Mouse (Mus musculus): Measurements from ENCODE around the gene A530084C06Rik. TPM values are rescaled to one million over a fixed set of nuclear protein-coding genes. Genes with fewer than 3 reads are reported as not detected.

The A530084C06Rik gene
- polyA plus RNA-seq, 1 experiment = not detected

GRCm38 (mm10) chr13:31572806-31573508 lies 13.8 kb upstream of the A530084C06Rik start:
- H3K4me3 ChIP-seq (ENCODE audit: insufficient read depth, low read length) = no peak overlapping the region
- 0 out of 2 replicates have a peak, but pooled peaks cover 1% of the 10 kb centered on the region for H3K4me1 ChIP-seq (ENCODE audit: control insufficient read depth, insufficient read depth, low read length)
- no peak for TF ChIP-seq POLR2A (IDR thresholded peaks at IDR 0.05; ENCODE audit: low read depth, low read length)
- no peak for TF ChIP-seq CTCF (IDR thresholded peaks at IDR 0.05; ENCODE audit: borderline replicate concordance, insufficient read depth, low read length)
- no peak overlapping the region for H3K27ac ChIP-seq (ENCODE audit: insufficient read depth, low read length)

- TF ChIP-seq POLR2A (IDR thresholded peaks at IDR 0.05; ENCODE audit: low read depth, low read length) (no peak), CTCF (IDR thresholded peaks at IDR 0.05; ENCODE audit: borderline replicate concordance, insufficient read depth, low read length) (no peak)
- Histone ChIP-seq H3K27ac (ENCODE audit: insufficient read depth, low read length) (no peak overlapping the region), H3K4me3 (ENCODE audit: insufficient read depth, low read length) (no peak overlapping the region), H3K4me1 (ENCODE audit: control insufficient read depth, insufficient read depth, low read length) (peaks cover 9% of the 10 kb centered on the region; the same call in 1 of the 2 replicates)
Observed at GRCm38 (mm10) chr13:31567617-31568294, 8.6 kb upstream of the A530084C06Rik start.

GRCm38 (mm10) chr13:31567099-31567498 lies 8.0 kb upstream of the A530084C06Rik start:
- no peak overlapping the region for H3K27ac ChIP-seq (ENCODE audit: insufficient read depth, low read length)
- TF ChIP-seq POLR2A (IDR thresholded peaks at IDR 0.05; ENCODE audit: low read depth, low read length) = no peak
- no peak for TF ChIP-seq CTCF (IDR thresholded peaks at IDR 0.05; ENCODE audit: borderline replicate concordance, insufficient read depth, low read length)
- H3K4me1 ChIP-seq (ENCODE audit: control insufficient read depth, insufficient read depth, low read length) = peaks cover 9% of the 10 kb centered on the region; the same call in 1 of the 2 replicates
- H3K4me3 ChIP-seq (ENCODE audit: insufficient read depth, low read length) = no peak overlapping the region

- no peak overlapping the region for H3K4me3 ChIP-seq (ENCODE audit: insufficient read depth, low read length)
Observed at GRCm38 (mm10) chr13:31564394-31564793, 5.3 kb upstream of the A530084C06Rik start.

GRCm38 (mm10) chr13:31559419-31560144 lies 449 bp upstream of the A530084C06Rik start:
- Histone ChIP-seq H3K4me1 (ENCODE audit: control insufficient read depth, insufficient read depth, low read length) (no peaks in the 10 kb centered on the region), H3K27ac (ENCODE audit: insufficient read depth, low read length) (no peak overlapping the region), H3K4me3 (ENCODE audit: insufficient read depth, low read length) (peak overlapping the region; percentile 30)
- no peak for TF ChIP-seq POLR2A (IDR thresholded peaks at IDR 0.05; ENCODE audit: low read depth, low read length)
- TF ChIP-seq CTCF (IDR thresholded peaks at IDR 0.05; ENCODE audit: borderline replicate concordance, insufficient read depth, low read length) = peak; percentile 46

More at GRCm38 (mm10) chr13:31564394-31564793, 5.3 kb upstream of the A530084C06Rik start:
- H3K27ac ChIP-seq (ENCODE audit: insufficient read depth, low read length) = no peak overlapping the region
- TF ChIP-seq CTCF (IDR thresholded peaks at IDR 0.05; ENCODE audit: borderline replicate concordance, insufficient read depth, low read length) = no peak
- no peak for TF ChIP-seq POLR2A (IDR thresholded peaks at IDR 0.05; ENCODE audit: low read depth, low read length)
- H3K4me1 ChIP-seq (ENCODE audit: control insufficient read depth, insufficient read depth, low read length) = peaks cover 9% of the 10 kb centered on the region; the same call in 1 of the 2 replicates

GRCm38 (mm10) chr13:31557768-31558520 lies 1.2 kb downstream of the A530084C06Rik start:
- Histone ChIP-seq H3K4me1 (ENCODE audit: control insufficient read depth, insufficient read depth, low read length) (no peaks in the 10 kb centered on the region), H3K27ac (ENCODE audit: insufficient read depth, low read length) (no peak overlapping the region), H3K4me3 (ENCODE audit: insufficient read depth, low read length) (peak overlapping the region; percentile 30)
- no peak for TF ChIP-seq CTCF (IDR thresholded peaks at IDR 0.05; ENCODE audit: borderline replicate concordance, insufficient read depth, low read length)
- no peak for TF ChIP-seq POLR2A (IDR thresholded peaks at IDR 0.05; ENCODE audit: low read depth, low read length)

- Histone ChIP-seq H3K4me3 (ENCODE audit: insufficient read depth, low read length) (peak overlapping the region; percentile 30; the same call in 1 of the 2 replicates), H3K4me1 (ENCODE audit: control insufficient read depth, insufficient read depth, low read length) (no peaks in the 10 kb centered on the region), H3K27ac (ENCODE audit: insufficient read depth, low read length) (no peak overlapping the region)
- no peak for TF ChIP-seq CTCF (IDR thresholded peaks at IDR 0.05; ENCODE audit: borderline replicate concordance, insufficient read depth, low read length)
- TF ChIP-seq POLR2A (IDR thresholded peaks at IDR 0.05; ENCODE audit: low read depth, low read length) = no peak
Observed at GRCm38 (mm10) chr13:31556964-31557767, 2.0 kb downstream of the A530084C06Rik start.

- TF ChIP-seq POLR2A (IDR thresholded peaks at IDR 0.05; ENCODE audit: low read depth, low read length) (no peak), CTCF (IDR thresholded peaks at IDR 0.05; ENCODE audit: borderline replicate concordance, insufficient read depth, low read length) (no peak)
- Histone ChIP-seq H3K4me1 (ENCODE audit: control insufficient read depth, insufficient read depth, low read length) (no peaks in the 10 kb centered on the region), H3K27ac (ENCODE audit: insufficient read depth, low read length) (no peak within 1 kb of the TSS), H3K4me3 (ENCODE audit: insufficient read depth, low read length) (no peak within 1 kb of the TSS)
Observed at GRCm38 (mm10) chr13:31555834-31556233, 3.3 kb downstream of the A530084C06Rik start, which contains the start of gene Foxq1. Gene Foxq1, plus strand, starts transcription at chr13:31556134.
